Mouse (Mus musculus): Measurements from ENCODE around the gene Gm49380. TPM values are rescaled to one million over a fixed set of nuclear protein-coding genes. Genes with fewer than 3 reads are reported as not detected.

Gm49380 gene
- total RNA-seq, 2 experiments from 2014 or later = 0.14 TPM; not detected in 1

DNA sequence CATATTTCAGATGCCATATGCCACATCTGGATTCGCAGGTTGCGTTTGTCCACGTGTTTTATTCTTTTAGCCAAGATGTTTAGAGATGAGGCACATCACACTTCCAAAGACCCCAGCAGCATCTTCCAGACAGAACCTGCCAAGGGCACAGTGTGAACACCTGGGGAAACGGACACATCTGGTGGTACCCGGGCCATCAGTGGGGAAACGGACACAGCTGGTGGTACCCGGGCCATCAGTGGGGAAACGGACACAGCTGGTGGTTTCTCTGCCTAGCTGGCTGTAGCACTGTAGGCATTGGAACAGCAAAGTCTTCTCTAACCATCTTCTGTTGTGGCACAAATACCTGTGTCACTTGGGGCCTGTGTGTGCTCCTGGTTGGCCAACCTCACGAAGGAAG is 17.5 kb downstream of the Gm49380 start:
- intact Hi-C loops (cut with DNase I) = loop anchor here (2.0 kb wide), 1 partner anchor 21 kb away; no protein-coding TSS in a partner anchor
- DNase-seq = no peak

- DNase-seq = no peak
- intact Hi-C loops (cut with DNase I) = loop anchor here (2.0 kb wide), 1 partner anchor 20 kb away; no protein-coding TSS in a partner anchor
Measured at GRCm38 (mm10) chr9:44094737-44095136, 18.6 kb downstream of the Gm49380 start.

DNA sequence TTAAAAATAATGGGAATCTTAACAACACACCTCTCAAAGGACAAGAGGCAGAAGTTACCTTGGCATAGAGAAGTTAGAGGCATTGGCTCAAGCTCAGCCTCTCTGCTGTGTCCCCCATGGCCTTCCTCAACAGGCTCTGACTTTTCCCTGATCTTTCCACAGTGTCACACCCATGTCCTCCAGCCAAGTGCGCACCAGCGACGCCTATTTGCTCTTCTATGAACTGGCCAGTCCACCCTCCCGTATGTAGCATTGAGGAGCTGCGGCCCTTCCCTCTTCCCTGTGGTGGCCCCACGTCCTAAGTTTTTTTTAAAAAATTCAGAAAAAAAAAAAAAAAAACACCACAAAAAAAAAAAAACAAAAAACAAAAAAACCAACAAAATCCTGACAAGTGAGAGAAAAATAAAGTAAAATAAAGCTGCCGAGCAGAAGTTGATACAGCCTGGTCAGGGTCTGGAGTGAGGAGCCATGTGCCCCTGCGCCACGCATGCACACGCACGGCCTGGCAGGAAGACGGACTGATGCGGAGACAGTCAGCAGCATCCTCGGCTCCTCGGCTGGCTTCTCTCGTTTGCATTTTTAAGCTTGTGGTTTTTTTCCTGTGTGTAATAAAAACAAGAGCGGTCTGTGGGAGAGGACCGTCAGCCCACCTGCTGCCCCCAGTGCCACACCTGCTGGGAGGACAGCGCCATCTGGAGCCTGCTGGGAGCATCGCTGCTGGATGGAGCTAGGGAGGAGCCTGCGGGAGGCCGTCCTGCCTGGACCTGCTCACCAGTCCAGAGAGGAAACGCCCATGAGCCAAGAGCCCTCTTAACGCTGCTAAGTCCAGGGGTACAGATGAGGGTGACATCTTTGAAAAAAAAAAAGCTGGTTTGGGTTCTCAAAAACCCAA is 19.4 kb downstream of the Gm49380 start:
- peak; percentile 77 to 79 for DNase-seq
- intact Hi-C loops (cut with DNase I) = loop anchor here (2.0 kb wide), 1 partner anchor 19 kb away; no protein-coding TSS in a partner anchor

DNA sequence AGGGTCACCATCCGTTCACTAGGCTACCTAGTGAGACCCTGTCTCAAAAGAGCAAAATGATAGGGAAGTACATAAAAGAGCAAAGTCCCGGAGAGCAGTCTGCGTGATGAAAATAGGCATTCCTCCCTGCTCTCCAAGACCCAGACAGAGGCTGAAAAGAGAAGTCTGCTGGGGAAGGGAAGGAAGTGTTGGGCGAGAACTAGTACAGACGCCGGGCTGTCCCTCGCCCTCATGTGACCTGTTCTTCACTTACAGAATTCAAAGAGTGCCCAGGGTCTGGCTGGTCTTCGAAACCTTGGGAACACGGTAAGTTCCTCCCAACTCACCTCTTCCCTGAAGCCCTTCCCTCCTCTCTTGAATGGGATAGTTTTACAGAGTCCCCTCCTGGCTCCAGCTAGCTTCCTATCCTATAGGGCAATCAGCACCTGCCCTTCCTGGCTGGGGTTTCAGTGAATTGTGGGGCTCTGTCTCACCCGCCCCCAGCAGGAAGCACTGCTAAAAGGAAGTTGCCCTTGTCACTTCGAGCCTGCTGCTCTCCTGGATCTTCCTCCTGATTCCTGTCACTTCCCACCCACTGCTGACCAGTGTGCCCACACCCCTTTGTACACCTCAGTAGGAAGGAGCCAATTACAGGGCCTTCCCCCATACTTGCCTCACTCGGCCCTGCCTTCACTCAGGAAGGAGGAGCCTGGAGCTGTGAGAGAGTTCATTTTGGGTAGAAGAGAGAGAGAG is 24.3 kb downstream of the Gm49380 start:
- DNase-seq = peak in 1 of 2 experiments; percentile 33
- intact Hi-C loops (cut with DNase I) = no loop called here

DNA sequence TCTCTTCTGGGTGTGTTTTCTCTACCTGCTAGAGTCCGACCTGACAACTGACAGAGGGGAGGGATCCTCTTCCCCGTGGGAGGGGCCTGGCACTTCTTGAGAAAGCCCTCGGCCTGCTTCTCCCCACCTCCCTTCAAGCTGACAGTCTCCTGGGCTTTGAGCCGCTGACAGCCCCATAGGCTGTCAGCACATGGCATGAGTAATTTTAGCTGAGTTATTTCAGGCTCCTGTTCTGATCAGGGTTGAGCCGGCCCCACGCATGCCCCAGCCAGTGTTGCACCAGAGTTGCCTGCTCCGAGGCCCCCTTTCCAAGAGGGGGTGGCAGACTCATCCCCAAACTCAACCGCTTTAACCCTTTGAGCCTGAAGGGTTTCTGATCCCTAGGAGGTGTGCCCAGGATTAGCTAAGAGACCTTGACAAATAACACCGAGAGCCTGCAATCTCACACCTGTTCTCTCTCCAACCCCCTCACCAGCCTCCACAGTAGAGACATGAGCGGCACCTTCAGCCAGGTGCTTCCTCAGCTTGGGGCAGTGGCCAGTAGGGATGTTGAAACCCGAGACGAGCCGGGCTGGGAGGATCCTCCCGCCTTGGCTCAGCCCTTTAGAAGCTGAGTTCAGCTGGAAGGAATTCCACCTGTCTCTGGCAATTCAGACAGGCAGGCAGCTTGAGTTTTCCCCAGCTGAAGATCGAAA is 25.4 kb downstream of the Gm49380 start:
- intact Hi-C loops (cut with DNase I) = no loop called here
- peak; percentile 44 to 56 for DNase-seq

GRCm38 (mm10) chr9:44086960-44087359 is 26.3 kb downstream of the Gm49380 start:
- no peak for DNase-seq
- intact Hi-C loops (cut with DNase I) = no loop called here

DNA sequence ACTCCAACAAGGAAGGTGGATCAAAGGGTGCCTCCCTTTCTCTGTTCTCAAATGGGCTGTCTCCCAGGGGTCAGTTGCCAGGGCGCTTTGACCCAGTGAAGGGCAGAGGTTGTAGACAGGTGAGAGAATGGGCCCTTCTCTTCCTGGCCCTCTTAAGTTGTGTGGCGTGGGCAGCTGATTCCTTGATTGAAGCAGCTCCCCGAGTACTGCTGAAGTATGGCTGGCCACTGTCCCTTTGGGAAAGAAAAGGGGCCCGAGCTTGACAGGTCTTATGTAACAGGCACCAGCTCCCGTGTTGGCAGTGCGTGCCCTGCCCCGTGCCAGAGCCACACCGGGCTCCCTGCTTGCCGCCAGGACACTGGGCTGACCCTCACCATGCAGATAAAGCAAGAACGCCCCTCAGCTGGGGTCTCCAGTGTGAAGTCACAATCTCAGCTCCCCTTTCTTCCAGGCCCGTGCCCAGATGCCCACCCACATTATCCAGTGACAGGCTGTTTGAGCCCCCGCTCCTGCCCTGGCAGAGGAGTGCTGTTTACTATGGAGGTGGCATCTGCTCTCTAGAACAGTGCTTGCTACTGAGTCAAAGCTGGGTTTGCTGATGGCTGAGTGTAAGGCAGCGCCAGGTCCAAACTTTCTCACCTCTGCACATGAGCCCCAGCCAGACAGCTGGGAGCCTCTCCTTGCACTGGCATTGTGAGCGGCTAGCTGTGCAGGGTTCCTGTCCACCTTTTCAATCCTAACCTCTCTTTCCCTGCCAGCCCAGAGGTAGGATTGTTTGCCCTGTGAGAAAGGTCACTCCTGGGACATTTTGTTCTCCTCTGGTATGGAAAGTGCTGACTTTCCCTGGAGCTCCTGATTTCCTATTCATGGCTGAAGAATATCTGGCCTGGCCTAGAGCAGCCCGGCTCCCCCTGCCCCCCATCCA is 27.3 kb downstream of the Gm49380 start:
- intact Hi-C loops (cut with DNase I) = loop anchor here (2.0 kb wide), 1 partner anchor 19 kb away; the partner anchor contains the start of gene Usp2
- DNase-seq = peak; percentile 67 to 77

- intact Hi-C loops (cut with DNase I) = loop anchor here (2.0 kb wide), 1 partner anchor 18 kb away; the partner anchor contains the start of gene Usp2
- no peak for DNase-seq
Measured at GRCm38 (mm10) chr9:44085276-44085675, 28.0 kb downstream of the Gm49380 start.

DNA sequence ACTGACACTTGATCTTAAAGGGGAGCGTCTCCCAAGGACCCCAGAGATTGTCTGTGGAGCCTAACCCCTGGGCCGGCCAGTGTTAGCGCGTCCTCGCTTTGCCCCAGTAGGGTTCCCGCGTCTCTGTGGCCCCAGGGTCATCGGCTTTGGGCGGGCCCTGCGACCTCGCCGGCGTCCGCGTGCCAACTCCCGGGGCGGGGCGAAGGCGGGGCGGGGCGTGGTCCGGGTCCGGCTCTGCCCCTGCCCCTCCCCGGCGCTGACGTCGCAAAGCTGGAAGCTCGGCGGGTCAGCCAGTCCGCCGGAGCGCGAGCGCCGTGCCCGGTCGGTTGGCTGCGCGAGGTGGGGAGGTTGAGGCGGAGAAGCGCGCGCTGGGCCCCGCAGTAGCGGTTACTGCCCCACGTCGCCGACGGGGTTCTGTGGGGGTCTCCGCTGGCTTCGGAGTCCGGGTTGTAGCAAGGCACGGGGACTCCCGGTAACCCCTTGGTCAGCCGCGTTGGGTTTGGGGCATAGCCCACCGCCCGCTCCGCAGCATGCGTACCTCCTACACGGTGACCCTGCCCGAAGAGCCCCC is 28.6 kb downstream of the Gm49380 start:
- peak; percentile 96 to 97 for DNase-seq
- intact Hi-C loops (cut with DNase I) = loop anchor here (2.0 kb wide), 1 partner anchor 18 kb away; the partner anchor contains the start of gene Usp2

DNA sequence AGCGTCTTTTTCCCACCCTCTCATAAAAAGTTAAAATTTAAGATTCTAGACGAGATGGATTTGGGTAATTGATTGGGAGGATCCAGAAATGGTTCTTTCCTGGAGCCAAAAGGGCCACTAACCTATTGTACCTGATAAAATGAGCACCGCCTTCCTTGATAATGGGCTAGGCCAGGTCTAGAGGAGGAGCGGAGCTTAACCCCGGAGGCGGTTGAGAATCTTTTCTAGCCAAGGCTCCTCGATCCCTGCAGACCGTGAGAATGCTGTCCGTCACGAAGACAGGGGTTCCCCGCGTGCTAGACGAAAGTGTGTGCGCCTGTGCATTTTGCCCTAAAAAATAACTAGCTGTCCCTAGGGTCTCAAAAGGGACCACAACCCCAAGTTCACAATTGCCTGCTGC is 29.1 kb downstream of the Gm49380 start:
- no peak for DNase-seq
- intact Hi-C loops (cut with DNase I) = loop anchor here (2.0 kb wide), 1 partner anchor 17 kb away; the partner anchor contains the start of gene Usp2

GRCm38 (mm10) chr9:44083392-44084121 is 29.7 kb downstream of the Gm49380 start:
- intact Hi-C loops (cut with DNase I) = loop anchor here (2.0 kb wide), 1 partner anchor 17 kb away; the partner anchor contains the start of gene Usp2
- peak; percentile 31 to 54 for DNase-seq

- DNase-seq = no peak
- intact Hi-C loops (cut with DNase I) = no loop called here
Measured at GRCm38 (mm10) chr9:44082266-44082665, 31.0 kb downstream of the Gm49380 start.

- intact Hi-C loops (cut with DNase I) = no loop called here
- no peak for DNase-seq
Measured at GRCm38 (mm10) chr9:44081581-44081980, 31.7 kb downstream of the Gm49380 start.

GRCm38 (mm10) chr9:44080953-44081352 is 32.3 kb downstream of the Gm49380 start:
- DNase-seq = peak; percentile 29 to 46
- intact Hi-C loops (cut with DNase I) = no loop called here

DNA sequence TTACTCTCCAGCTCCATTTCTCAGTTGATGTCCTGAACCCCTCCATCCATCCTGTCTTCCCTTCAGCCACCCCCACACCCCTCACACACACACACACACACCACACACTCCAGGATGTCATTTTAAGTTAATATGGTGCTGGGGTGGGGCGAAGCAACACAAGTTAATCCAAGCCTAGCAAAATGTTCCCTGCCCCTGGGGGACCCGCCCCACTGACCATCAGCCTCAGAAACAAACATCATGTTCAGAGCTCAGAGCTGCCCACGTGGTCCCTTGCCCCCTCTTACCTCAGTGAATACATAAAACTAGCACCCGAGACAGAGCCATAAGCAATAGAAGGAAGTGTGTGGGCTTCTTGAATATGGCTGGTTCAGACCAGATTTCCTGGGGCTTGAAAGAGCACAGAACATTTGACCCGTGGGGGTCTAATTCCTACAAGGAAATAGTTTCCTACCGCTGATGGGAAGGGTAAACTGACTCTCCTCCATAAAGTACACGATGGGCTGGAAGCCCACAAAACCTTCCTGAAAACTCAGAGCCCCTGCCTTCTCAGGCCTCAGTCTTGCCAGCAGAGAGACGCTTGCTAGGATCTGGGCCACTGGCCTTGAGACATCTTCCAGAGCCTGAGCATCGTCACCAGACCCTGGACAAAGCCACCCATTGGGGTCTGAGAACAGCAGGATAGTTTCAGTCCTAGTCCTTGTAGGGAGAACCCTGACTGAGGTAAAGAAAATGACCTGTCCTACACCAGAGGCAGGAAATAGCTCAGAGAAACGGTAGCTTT is 33.1 kb downstream of the Gm49380 start:
- peak in 1 of 2 experiments; percentile 2 for DNase-seq
- intact Hi-C loops (cut with DNase I) = no loop called here

- peak; percentile 82 to 84 for DNase-seq
- intact Hi-C loops (cut with DNase I) = no loop called here
Measured at GRCm38 (mm10) chr9:44078955-44079756, 34.1 kb downstream of the Gm49380 start.
